Mouse (Mus musculus) adrenal gland, postnatal 25 days (tissue): ENCODE results near the gene Ms4a3. TPM values are rescaled to one million over a fixed set of nuclear protein-coding genes. Genes with fewer than 3 reads are reported as not detected.

Experiments used
- DNase-seq: peaks from one replicate; pipeline ENCODE4 v3.0.0; 2021; ENCODE audit warnings: mixed read lengths
- total RNA-seq: library from RNA; stranded (reverse); gene quantifications from 2 replicates; pipeline ENCODE4 v1.2.3, GENCODE M21; 2021

Gene Ms4a3
- total RNA-seq, 1 experiment from 2014 or later = not detected

DNA sequence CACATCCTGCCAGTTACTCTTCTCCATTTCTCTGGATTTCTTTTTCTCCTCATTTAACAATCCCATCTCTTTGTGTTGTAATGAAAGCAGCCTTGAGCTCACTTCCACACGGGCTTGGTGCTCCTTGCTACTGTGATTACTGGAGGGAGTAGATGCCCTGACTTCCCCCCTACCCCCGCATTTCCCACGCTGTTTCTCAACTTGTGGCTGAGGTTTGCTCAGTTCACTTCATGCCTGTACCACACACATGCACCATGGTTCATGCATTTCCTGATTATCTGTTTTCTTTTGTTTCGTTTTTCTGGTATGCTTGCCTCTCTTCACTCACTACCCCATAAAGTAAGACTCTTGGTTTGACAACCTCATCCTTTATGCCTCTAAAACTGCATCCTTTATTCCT lies 51.4 kb downstream of the Ms4a3 start:
- DNase-seq = no peak

Other genes starting within 250 kb of the Ms4a3 start
- gene Ms4a4c, start 236.1 kb downstream of the Ms4a3 start, total RNA-seq = 1.2 TPM in 1 of 2 replicates, not detected in the other
- gene Ms4a4b, start 197.3 kb downstream of the Ms4a3 start, total RNA-seq = 0.94 TPM in 1 of 2 replicates, not detected in the other
- gene Ms4a6c, start 171.5 kb downstream of the Ms4a3 start, total RNA-seq = 4.0 and 4.5 TPM in 2 replicates
- 0.33 and 0.76 TPM in 2 replicates for gene Gm8369, start 154.9 kb downstream of the Ms4a3 start, total RNA-seq
- 2.4 and 5.6 TPM in 2 replicates for gene Ms4a6b, start 124.3 kb downstream of the Ms4a3 start, total RNA-seq
- gene Ms4a4d, start 104.0 kb downstream of the Ms4a3 start, total RNA-seq = 0.61 and 1.0 TPM in 2 replicates
- 2.2 and 2.3 TPM in 2 replicates for gene Ms4a6d, start 36.0 kb downstream of the Ms4a3 start, total RNA-seq
- gene Ms4a2, start 17.1 kb downstream of the Ms4a3 start, total RNA-seq = not detected in 2 replicates
- 0.67 TPM in 1 of 2 replicates, not detected in the other for gene Oosp2, start 19.7 kb upstream of the Ms4a3 start, total RNA-seq
- gene Oosp1, start 50.3 kb upstream of the Ms4a3 start, total RNA-seq = 2.2 and 4.4 TPM in 2 replicates
- not detected in 2 replicates for gene Oosp3, start 56.2 kb upstream of the Ms4a3 start, total RNA-seq
- not detected in 2 replicates for gene Gif, start 106.7 kb upstream of the Ms4a3 start, total RNA-seq
- 59.2 and 61.6 TPM in 2 replicates for gene Mrpl16, start 129.5 kb upstream of the Ms4a3 start, total RNA-seq
- 11.0 and 12.8 TPM in 2 replicates for gene Stx3, start 178.6 kb upstream of the Ms4a3 start, total RNA-seq
- gene Olfr1417, start 198.4 kb upstream of the Ms4a3 start, total RNA-seq = not detected in 2 replicates
- gene Olfr1418, start 220.2 kb upstream of the Ms4a3 start, total RNA-seq = not detected in 2 replicates
- not detected in 2 replicates for gene Olfr1419, start 234.3 kb upstream of the Ms4a3 start, total RNA-seq
- gene Olfr1420, start 245.7 kb upstream of the Ms4a3 start, total RNA-seq = not detected in 2 replicates